25 mouse cellular contexts compared by ENCODE assay signal in genomic region chrX:94857954-94858353, GRCm38 (mm10).
"Had no signal": no experiment of that assay in that cellular context is flagged by ENCODE, and none has a peak within 500 bp of the region (broad histone marks: within the 10 kb centered on the region; RNA-seq: fewer than 3 reads in every experiment).

No protein-coding gene starts in this region.

- H3K4me3 ChIP-seq: gastrocnemius, adult 2 months; heart, adult 2 months; heart, embryonic 13.5 days; heart, embryonic 15.5 days; hindbrain, embryonic 13.5 days; hindbrain, embryonic 15.5 days; kidney, embryonic 15.5 days; limb, embryonic 13.5 days; limb, embryonic 15.5 days had no signal

- H3K4me1 ChIP-seq: heart, embryonic 13.5 days; heart, embryonic 15.5 days; hindbrain, embryonic 13.5 days; hindbrain, embryonic 15.5 days; kidney, embryonic 15.5 days; limb, embryonic 13.5 days; limb, embryonic 15.5 days had no signal

- H3K9me3 ChIP-seq: heart, embryonic 13.5 days; heart, embryonic 15.5 days; hindbrain, embryonic 13.5 days; hindbrain, embryonic 15.5 days; kidney, embryonic 15.5 days; limb, embryonic 13.5 days; limb, embryonic 15.5 days had no signal

- H3K9ac ChIP-seq: heart, embryonic 13.5 days; heart, embryonic 15.5 days; hindbrain, embryonic 13.5 days; hindbrain, embryonic 15.5 days; kidney, embryonic 15.5 days; limb, embryonic 13.5 days; limb, embryonic 15.5 days had no signal

- ATAC-seq: hindbrain, postnatal 0 days; intestine, embryonic 16.5 days had no signal

- H3K4me2 ChIP-seq: heart, embryonic 11.5 days; heart, embryonic 13.5 days; heart, embryonic 15.5 days; hindbrain, embryonic 13.5 days; hindbrain, embryonic 15.5 days; kidney, embryonic 15.5 days; limb, embryonic 13.5 days; limb, embryonic 15.5 days had no signal

- DNase-seq: gastrocnemius, adult 2 months; gastrocnemius, postnatal 10 days; gastrocnemius, postnatal 25 days; heart, adult 2 months; heart, postnatal 14 days; heart, postnatal 36 days; kidney, adult 11 months; kidney, adult 2 months; kidney, adult 9 months; kidney, postnatal 14 days; kidney, postnatal 36 days; layer of hippocampus, postnatal 36 days; left cerebral cortex, postnatal 4 days; lung, adult 18-20 months had no signal

- H3K27ac ChIP-seq: gastrocnemius, adult 2 months; heart, adult 2 months; heart, embryonic 13.5 days; heart, embryonic 15.5 days; hindbrain, embryonic 13.5 days; hindbrain, embryonic 15.5 days; hindbrain, postnatal 0 days; kidney, embryonic 15.5 days; kidney, postnatal 0 days; limb, embryonic 13.5 days; limb, embryonic 15.5 days had no signal

- H3K27me3 ChIP-seq: heart, embryonic 13.5 days; heart, embryonic 15.5 days; hindbrain, embryonic 13.5 days; hindbrain, embryonic 15.5 days; limb, embryonic 13.5 days; limb, embryonic 15.5 days had no signal

- H3K36me3 ChIP-seq: heart, embryonic 13.5 days; heart, embryonic 15.5 days; hindbrain, embryonic 13.5 days; hindbrain, embryonic 15.5 days; kidney, embryonic 15.5 days; limb, embryonic 13.5 days; limb, embryonic 15.5 days had no signal
